Mouse (Mus musculus) myocyte (in vitro differentiated cells): ENCODE data around the gene Il5.

Experiments
- E2F4 ChIP-seq: IDR thresholded peaks from one replicate; pipeline ENCODE4 v1.6.1; 2011; ENCODE audit warnings: mild to moderate bottlenecking, control low read depth, moderate library complexity; ENCODE audit not compliant: insufficient read depth
- MAX ChIP-seq: IDR thresholded peaks from one replicate; pipeline ENCODE4 v1.6.1; 2011; ENCODE audit warnings: low read depth, mild to moderate bottlenecking, control low read depth
- MYOD1 ChIP-seq, 3 experiments: IDR thresholded peaks; one replicate each; pipeline ENCODE4 v1.6.1; 2011; ENCODE audit warnings: control low read depth in 2 of 3, low read depth in 2 of 3, mild to moderate bottlenecking in 2 of 3, moderate library complexity in 1 of 3; ENCODE audit not compliant: insufficient read length in 2 of 3, control insufficient read depth in 1 of 3
- MYOG ChIP-seq, 3 experiments: IDR thresholded peaks; one replicate each; pipeline ENCODE4 v1.6.1; 2011; ENCODE audit warnings: control low read depth in 2 of 3, low read depth in 2 of 3, mild to moderate bottlenecking in 2 of 3; ENCODE audit not compliant: insufficient read length in 2 of 3, control insufficient read depth in 1 of 3, insufficient read depth in 1 of 3
- POLR2A ChIP-seq: IDR thresholded peaks from one replicate; pipeline ENCODE4 v1.6.1; 2011; ENCODE audit warnings: low read depth, mild to moderate bottlenecking, control low read depth, moderate library complexity; ENCODE audit not compliant: insufficient read length
- TCF12 ChIP-seq: IDR thresholded peaks from one replicate; pipeline ENCODE4 v1.6.1; 2011; ENCODE audit warnings: mild to moderate bottlenecking, control low read depth; ENCODE audit not compliant: poor library complexity, insufficient read depth, severe bottlenecking

DNA sequence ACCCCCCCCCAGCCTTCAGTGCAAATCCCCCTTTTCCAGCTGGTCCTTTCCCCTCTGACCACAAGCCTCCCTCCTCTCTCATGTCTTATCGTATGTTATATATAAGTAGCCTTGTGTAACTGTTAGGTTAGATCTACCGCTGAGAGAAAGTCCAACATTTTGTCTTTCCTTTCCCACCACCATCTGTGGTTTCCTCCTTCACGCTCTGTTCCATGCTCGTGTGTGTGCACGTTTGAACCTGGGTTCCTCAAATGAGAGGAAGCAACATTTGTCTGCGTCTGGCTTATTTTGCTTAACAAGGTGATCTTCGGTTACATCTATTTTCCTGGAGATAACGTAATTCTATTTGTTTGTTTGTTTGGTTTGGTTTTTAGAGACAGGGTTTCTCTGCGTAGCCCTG is 27.4 kb downstream of the Il5 start:
- no peak for TF ChIP-seq POLR2A
- TF ChIP-seq MAX: no peak
- TF ChIP-seq E2F4: no peak
- no peak for TF ChIP-seq MYOD1 (IDR thresholded peaks at IDR 0.05; ENCODE audit: control insufficient read depth in 1 of 3, insufficient read length in 2 of 3, low read depth in 2 of 3)
- TF ChIP-seq MYOG (IDR thresholded peaks at IDR 0.05; ENCODE audit: control insufficient read depth in 1 of 3, insufficient read depth in 1 of 3, insufficient read length in 2 of 3, low read depth in 2 of 3): no peak
- no peak for TF ChIP-seq TCF12
